Mouse (Mus musculus): ENCODE data around the gene Wdr89. TPM values are rescaled to one million over a fixed set of nuclear protein-coding genes. Genes with fewer than 3 reads are reported as not detected.
"Not testable (repeated sequence)": the region's sequence is repeated elsewhere in the genome, so short reads cannot be mapped to it uniquely, and the experiment has no call there.

The Wdr89 gene
- total RNA-seq (2022) = 1 to 10 TPM; 2.2 to 2.9 (median 2.4) TPM

DNA sequence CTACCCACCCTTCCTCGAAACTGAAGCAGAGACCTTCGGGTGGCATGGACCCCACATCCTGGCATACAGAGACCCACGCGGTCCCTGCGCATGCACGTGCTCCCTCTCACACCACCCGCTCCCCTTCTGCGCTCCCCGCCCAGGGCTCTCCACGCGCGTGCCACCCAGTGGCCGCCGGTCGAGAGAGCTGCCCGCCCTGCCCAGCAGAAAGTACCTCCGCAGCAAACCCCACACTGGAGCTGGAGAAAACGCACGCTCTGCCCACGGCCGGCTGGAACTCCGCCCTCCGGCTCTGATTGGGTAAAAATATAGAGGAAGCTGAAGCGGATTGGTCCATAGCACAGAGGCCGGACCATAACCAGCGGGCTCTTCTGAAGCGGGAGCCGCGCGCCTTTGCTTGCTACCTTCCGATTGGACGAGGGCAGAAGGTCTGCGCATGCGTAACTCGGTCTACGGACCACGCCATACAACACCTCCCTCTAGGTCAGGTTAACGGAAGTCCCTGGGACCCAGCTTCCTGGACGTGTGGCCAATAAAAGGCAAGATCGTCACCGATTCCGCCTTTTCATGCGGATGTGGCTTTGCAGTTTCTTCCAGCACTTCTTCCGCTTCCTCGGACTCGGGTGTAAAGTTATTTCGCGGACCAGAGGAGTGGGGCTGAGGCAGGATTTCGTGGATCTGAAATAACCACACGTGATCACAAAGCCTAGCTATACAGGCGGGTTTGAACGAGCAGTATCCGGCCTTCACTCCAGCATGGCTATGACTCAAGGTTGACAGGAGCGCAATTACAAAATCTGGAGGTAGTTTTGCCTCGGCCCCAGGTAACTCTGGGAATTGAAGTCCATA lies at the start of gene Wdr89:
TSS of gene Wdr89 (minus strand) at position 280 of the 849 bp plus-strand sequence.
- DNase-seq (ENCODE audit: low spot score in 2 of 2) = peak; percentile 99 to 100

DNA sequence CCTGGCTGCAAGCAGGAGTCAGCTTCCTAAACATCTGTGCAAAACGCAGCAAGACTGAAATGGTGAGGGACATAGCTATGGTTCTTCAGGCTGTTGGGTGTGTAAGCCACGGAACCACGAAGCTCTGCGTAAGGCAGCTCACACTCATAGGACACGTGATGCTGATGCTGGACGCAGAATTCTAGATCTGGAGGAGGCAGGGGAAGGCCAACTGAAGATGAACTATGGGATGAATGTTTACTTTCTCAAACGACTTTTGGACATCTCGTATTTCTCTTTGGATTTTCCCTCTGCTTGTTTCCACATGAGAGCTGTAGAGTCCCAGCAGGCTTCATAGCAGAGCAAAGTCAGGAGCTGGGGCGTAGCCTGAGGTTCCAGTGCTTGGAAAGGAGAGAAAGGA lies 44.3 kb upstream of the Wdr89 start:
- DNase-seq (ENCODE audit: low spot score in 2 of 2) = no peak

DNA sequence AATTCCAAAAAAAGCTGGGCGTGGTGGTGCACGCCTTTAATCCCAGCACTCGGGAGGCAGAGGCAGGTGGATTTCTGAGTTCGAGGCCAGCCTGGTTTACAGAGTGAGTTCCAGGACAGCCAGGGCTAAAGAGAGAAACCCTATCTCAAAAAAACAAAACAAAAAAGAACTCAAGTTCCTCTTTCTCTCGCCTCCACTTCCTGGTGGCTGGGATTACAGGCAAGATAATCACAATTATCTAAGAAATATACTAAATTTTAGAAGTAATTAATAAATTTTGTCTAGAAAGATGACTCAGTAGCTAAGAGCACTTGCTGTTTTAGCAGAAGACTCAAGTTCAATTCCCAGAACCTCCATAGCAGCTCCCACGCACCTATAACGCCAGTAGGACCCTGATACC lies 43.6 kb upstream of the Wdr89 start:
- DNase-seq (ENCODE audit: low spot score in 2 of 2) = not testable (repeated sequence)

DNA sequence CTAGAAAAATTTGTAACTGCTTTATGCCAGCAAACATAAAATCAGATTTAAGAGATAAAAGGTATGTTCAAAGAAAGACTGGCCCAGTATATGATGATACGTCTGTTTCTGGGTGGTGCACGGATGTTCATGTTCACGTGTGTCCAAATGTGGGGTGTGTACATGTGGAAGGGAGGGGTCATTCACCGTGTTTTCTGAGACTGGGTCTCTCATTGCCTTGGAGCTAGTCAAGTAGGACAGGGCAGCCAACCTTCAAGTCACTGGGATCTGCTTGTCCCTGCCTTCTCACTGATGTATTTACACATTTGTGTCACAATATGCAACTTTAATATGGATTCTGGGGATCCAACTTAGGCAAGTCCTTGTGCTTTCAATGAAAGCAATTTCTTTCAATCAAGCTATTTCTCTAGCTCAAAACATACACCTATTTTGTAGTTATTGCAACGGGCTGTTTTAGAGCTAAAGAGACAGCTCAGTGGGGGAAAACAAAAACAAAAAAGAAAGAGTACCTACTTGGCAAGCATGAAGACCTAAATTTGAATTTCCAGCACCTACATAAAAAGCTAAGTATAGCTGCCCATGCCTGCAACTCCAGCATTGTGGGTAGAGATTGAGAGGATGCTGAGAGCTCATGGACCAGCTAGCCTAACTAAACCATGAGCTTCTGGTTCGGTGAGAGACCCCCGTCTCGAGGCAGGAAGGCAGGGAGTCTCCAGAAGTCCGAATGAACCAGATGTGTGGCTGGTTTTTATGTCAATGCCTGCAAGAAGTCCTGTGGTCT lies 41.4 kb upstream of the Wdr89 start:
- DNase-seq (ENCODE audit: low spot score in 2 of 2) = no peak

DNA sequence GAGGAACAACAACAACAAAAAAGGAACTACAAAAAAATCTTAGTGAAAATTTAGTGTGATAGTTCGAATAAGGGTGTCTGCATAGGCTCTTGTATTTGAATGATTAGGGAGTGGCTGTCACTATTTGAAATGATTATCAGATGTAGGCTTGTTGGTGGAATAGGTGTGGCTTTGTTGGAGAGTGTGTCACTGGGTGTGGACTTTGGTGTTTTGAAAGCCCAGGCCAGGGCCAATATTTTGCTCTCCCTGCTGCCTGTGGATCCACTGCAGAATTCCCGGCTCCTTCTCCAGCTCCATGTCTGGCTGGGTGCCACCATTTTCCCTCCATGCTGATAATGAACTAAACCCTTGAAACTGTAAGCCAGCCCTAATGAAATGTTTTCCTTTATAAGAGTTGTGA lies 40.2 kb upstream of the Wdr89 start:
- no peak for DNase-seq (ENCODE audit: low spot score in 2 of 2)

DNA sequence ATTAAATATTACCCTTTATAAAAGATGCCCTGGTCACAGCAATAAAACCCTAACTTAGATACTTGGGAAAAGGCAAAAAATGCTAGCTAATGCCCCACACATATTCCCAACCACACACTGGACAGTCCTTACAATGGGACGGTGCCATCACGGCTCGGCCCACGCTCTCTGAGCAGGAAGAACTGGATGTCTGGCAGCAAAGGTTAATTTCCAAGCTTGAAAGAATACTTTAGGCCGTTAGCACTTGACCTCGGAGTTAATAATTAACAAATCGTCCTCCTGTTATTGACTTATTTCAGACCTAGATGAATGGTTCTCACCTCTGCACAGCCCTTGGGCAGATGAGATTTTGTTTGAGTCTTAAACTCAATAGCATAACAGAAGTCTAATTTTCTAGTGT lies 37.3 kb upstream of the Wdr89 start:
- no peak for DNase-seq (ENCODE audit: low spot score in 2 of 2)

DNA sequence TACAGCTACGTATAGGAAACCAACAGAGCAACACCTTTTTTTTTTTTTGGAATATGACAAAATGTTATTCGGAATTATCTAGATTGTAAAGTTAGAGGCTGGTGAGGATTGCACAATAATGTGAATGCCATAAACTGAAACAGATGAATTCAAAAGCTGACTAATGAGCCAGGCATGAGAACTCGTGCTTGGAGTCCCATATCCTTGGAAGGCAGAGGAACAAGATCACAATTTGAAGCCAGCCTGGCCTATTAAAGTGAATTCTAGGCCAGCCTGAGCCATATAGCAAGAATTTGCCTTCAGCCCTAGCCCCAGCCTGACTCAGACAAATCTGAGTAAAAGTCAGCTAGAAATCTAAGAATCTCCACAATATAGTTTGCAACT lies 33.4 kb upstream of the Wdr89 start:
- DNase-seq (ENCODE audit: low spot score in 2 of 2) = no peak

DNA sequence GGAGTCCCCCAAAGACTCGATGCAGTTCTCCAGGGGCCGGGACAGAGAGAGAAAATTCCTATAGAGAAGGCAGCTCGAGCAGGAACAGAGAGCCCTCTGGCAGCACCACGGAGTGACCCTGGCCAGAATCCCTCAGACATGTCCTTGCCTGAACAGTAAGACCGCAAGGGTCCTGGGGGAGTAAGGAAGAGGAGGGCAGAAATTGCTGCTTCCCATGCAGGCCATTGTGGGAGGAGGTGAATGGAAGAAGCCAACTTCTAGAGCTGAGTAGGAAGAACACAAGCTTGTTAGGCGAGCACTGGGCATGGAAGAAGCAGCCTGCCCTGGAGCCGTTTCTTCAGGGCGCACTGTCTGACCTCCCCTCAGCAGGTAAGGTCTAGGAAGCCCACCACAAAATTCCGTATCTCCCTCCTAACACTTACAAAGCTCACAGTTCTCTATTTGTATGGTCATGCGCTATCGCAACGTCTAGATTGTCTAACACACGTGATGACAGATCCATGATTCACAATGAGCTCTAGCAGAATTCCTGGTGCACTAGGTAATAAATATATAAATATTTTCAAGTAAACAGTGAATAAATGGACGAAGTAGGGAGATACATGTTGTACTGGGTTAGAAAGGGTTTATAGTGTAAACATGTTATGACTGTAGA lies 32.9 kb upstream of the Wdr89 start:
- peak in 1 of 2 experiments; percentile 3 for DNase-seq (ENCODE audit: low spot score in 2 of 2)

DNA sequence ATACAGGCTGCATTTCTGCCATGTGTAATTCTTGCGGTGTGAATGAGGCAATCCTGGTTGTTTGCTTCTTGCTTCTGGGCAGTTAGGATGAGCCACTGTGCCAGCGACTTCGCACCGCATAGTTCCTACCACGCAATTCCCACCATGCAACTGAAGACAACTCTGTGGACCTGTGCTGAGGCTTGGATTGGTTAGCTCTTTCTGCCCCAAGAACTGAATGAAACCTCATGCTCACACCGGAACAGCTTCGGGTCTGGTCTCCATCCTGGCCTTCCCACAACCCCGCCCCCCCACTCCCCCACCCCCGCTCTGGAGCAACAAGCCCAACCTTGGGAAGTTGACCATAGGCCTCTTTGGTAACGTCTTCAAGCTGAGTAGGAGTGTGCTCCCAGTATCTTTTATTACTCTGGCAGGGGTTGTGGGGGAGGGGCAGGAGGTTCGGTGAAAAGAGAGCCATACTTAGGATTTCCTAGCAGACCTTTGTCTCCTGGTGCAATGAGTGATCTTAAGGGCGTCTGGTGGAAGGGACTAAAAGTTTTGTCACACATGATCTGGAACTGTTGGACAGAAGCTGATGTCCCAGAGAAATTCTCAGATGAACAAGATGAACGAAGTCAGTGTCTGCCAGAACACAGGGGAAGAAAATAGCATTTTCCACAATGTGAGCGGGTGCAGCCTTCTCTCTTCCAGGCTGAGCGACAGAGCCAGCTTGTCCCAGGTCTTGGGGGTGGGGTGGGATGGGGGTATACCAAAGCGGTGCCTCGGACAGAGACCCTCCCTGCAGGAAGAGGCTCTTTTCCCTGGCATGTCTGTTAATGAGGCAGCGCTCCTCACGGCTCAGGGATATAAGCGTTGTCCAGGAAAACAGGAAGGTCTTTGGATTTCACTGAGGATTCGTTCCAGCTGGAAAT lies 32.1 kb upstream of the Wdr89 start:
- peak in 1 of 2 experiments; percentile 14 for DNase-seq (ENCODE audit: low spot score in 2 of 2)

DNA sequence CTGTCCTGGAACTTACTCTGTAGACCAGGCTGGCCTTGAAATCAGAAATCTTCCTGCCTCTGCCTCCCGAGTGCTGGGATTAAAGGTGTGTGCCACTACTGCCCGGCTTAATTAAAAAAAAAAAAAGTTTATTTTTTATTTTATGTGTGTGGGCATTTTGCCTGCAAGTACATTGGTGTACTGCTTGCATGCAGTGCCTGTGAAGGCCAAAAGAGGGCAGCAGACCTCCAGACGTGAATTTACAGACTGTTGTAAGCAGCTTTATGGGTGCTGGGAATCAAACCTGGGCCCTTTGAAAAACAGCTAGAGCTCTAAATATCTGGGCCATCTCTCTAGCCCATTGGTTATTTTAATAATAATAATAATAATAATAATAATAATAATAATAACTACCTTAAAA lies 29.4 kb upstream of the Wdr89 start:
- DNase-seq (ENCODE audit: low spot score in 2 of 2) = no peak

DNA sequence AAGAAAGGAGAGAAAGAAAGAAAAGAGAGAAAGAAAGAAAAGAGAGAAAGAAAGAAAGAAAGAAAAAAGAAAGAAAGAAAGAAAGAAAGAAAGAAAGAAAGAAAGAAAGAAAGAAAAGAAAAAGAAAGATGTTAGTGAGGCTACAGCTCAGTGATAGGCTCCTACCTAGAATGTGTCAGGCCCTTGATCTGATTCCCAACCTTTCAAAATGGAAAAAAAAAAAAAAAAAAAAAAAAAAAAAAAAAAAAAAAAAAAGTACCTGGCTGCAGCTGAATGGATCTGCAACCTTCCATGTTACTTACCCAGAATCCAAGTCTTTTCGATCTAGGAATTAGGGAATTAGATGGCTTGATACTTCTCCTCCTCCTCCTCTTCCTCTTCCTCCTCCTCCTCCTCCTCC lies 26.5 kb upstream of the Wdr89 start:
- not testable (repeated sequence) for DNase-seq (ENCODE audit: low spot score in 2 of 2)

DNA sequence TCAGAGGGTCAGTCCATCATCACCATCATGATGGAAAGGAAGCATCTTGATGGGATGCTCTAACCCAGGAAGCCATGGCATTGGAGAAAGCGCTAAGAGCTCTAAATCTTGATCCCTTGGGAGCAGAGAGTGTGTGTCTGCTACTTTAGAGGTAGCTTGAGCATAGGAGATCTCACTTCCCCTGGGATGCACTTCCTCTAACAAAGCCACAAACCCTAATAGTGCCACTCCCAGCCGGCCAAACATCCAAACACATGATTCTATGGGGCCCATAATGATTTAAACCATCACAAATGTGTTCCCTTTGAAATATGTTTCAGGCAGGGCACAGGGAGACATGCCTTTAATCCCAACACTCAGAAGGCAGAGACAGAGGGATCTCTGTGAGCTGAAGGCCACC lies 19.7 kb upstream of the Wdr89 start:
- DNase-seq (ENCODE audit: low spot score in 2 of 2) = no peak

DNA sequence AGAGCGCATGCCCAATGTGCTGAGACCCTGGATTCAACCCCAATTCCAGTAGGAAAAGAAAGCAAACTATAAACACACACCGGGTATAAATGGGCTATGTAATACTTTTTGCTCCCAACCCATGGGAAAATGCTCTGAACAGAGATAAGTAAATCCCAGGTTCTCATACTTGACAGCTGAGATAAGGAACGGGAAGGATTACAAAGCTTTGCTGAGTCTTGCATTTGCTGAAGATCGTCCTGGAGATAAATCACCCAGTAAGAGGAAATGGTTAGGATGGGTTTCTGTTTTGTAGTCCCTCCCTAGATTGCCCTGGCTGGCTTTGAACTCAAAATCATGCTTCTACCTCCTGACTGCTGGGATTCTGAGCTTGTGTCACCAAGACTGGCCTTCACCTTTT lies 18.0 kb upstream of the Wdr89 start:
- DNase-seq (ENCODE audit: low spot score in 2 of 2) = no peak

DNA sequence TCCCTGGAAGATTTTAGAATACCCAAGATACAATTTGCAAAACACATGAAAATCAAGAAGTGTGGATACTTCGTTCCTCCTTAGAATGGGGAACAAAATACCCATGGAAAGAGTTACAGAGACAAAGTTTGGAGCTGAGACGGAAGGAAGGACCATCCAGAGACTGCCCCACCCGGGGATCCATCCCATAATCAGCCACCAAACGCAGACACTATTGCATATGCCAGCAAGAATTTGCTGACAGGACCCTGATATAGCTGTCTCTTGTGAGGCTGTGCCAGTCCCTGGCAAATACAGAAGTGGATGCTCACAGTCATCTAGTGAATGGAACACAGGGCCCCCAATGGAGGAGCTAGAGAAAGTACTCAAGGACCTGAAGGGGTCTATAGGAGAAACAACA lies 14.7 kb upstream of the Wdr89 start:
- not testable (repeated sequence) for DNase-seq (ENCODE audit: low spot score in 2 of 2)

DNA sequence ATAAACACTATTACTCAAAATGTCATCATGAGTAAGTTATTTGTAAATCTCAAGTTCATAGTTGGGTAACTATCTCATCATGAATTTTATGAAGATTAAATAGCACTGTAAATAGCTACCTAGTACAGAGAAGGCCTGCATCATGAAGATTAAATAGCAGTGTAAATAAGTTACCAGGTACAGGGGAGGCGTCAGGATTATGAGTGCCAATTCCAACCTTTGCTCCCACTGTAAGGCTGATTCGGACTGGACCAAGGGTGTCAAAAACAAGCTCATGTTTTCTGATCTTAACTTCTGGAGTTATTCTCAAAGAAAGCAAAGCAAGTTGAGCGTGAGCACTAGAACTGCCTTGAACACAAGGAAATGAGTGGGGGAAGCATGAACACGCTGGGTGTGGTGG lies 14.3 kb upstream of the Wdr89 start:
- DNase-seq (ENCODE audit: low spot score in 2 of 2) = no peak

DNA sequence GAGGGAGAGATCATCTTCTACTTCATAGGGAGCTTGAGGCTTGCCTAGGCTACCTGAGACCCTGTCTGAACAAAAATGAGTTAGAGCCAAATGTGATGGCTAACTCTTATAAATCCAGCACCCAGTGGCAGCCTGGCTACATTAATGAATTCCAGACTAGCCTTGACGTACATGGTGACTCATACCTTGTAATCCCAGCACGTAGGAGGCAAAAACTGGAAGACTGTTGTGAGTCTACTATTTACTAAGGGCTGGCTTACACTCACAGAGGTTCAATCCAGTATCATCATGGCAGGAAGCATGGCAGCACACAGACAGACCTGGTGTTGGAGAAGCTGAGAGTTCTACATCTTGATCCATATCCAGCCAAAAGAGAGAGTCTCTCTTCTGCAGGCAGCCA lies 13.5 kb upstream of the Wdr89 start:
- DNase-seq (ENCODE audit: low spot score in 2 of 2) = no peak

DNA sequence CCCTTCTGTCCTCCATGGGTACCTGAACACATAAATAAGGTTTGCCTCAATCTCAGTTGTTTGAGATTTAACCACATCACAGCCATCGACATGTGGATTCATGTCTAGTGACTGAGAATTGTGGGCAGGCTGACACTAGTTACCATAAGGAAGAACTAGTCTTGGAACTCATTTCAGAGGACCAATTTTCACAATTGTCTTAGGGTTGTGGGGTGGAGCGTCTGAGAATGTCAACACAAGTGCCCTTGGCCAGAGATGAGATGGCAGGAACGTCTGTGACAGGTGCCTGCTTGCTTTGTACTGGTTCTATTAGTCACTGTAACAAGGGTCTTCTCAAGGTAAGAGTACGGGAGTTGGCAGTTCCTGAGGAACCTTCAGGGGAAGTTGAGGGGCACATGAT lies 11.8 kb upstream of the Wdr89 start:
- no peak for DNase-seq (ENCODE audit: low spot score in 2 of 2)

DNA sequence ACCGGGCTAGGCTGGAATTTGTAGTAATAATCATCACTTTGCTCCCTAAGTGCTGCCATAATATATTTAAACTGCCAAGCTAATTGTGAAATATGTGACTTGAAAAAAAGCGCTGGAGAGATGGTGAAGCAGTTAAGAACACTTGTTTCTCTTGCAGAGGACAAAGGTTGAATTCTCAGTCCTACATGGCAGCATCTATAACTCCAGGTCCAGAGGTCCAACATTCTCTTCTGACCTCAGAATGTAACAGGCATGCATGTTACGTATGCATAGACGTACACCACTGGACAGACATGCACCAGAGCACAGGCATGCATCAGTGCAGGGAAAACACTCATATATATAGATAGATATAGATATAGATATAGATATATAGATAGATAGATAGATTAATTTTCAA lies 9.1 kb upstream of the Wdr89 start:
- no peak for DNase-seq (ENCODE audit: low spot score in 2 of 2)

DNA sequence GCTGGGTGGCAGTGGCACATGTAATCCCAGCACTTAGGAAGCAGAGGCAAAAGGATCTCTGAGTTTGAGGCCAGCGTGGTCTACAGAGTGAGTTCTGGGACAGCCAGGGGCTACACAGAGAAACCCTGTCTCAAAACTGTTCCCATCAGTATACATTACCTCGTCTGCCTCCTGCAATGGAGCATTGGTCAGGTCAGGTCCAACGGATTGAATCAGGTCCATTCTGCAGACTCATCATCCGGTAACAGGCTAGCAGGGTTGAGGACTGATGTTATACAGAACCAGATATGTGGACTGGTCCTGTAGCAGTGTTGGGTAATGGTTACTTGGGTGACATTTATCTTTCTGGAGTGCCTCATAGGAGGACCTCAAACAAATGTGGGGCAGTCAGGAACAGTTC lies 3.3 kb upstream of the Wdr89 start:
- DNase-seq (ENCODE audit: low spot score in 2 of 2) = no peak

DNA sequence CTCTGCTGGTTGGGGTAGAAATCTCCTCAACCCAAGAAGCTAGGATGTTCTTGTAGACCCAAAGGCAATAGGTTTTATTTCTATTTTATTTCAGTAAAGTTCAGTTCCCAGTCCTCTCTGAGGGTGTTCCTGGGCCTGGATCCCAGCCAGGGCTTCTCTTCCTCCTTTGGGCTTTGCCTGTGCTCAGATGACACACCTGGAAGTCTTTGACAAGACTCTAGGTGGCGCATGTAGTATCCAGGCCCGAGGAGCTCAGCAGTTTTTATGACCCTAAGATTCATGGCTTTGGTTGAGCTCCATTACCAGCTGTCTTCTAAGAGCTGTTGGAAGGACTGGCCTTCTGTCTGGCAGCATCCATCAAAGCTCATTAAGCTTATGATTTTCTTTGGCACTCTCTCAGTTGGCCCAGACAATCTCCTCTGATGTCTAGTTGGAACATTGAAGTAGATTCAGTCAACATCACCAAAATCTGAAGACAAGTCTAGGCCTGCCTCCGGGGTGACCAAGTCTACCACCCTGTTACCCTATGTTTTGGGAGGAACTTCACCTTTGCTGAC lies 2.5 kb upstream of the Wdr89 start:
- no peak for DNase-seq (ENCODE audit: low spot score in 2 of 2)

DNA sequence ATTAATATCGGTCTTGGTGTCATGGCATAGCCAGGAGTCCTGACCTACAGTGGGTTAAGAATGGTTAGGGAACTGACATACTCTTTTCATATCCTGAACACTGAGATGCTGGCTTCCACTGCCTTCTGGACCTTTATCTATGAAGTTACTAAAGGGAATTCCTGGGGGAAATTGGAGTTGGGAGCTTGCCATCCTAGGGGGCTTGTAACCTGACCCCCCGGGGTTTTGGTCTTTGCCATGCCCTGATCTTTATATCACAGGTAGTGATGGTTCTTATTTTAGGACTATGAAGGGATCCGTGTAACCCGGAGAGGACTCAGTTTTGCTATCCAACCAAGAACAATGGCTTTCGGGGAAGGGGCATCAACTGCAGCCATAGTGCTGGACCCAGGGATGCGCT lies 1.3 kb upstream of the Wdr89 start:
- no peak for DNase-seq (ENCODE audit: low spot score in 2 of 2)
